Mouse (Mus musculus) midbrain, embryonic 15.5 days (tissue): Measurements from ENCODE around the gene Tmc6. TPM values are rescaled to one million over a fixed set of nuclear protein-coding genes. Genes with fewer than 3 reads are reported as not detected.
"Not testable (repeated sequence)": the region's sequence is repeated elsewhere in the genome, so short reads cannot be mapped to it uniquely, and the experiment has no call there.

Experiments
- ATAC-seq: fragments of 200-750 bp; cut with Nextera tagmentation; replicated peaks from 2 replicates; pipeline ENCODE4 v1.8.0; 2017; ENCODE audit warnings: moderate TSS enrichment
- H3K27ac ChIP-seq: fragments of 300-500 bp; sonication (generic); 2 replicates; pipeline ENCODE4 v1.5.1; 2015; ENCODE audit warnings: mild to moderate bottlenecking, inconsistent platforms
- H3K27me3 ChIP-seq: fragments of 300-500 bp; sonication (generic); replicated peaks from 2 replicates; pipeline ENCODE4 v1.6.1; 2015; ENCODE audit warnings: inconsistent platforms
- H3K36me3 ChIP-seq: fragments of 300-500 bp; sonication (generic); replicated peaks from 2 replicates; pipeline ENCODE4 v1.6.1; 2015; ENCODE audit warnings: inconsistent platforms
- H3K4me1 ChIP-seq: fragments of 300-500 bp; sonication (generic); 2 replicates; pipeline ENCODE4 v1.6.1; 2015; ENCODE audit warnings: inconsistent platforms
- H3K4me2 ChIP-seq: fragments of 300-500 bp; sonication (generic); 2 replicates; pipeline ENCODE4 v1.6.1; 2015; ENCODE audit warnings: inconsistent platforms, mild to moderate bottlenecking, moderate library complexity
- H3K4me3 ChIP-seq: fragments of 300-500 bp; sonication (generic); 2 replicates; pipeline ENCODE4 v1.5.1; 2015; ENCODE audit warnings: mild to moderate bottlenecking, inconsistent platforms
- H3K9ac ChIP-seq: fragments of 300-500 bp; sonication (generic); 2 replicates; pipeline ENCODE4 v1.6.1; 2015; ENCODE audit warnings: mild to moderate bottlenecking, inconsistent platforms
- H3K9me3 ChIP-seq: fragments of 300-500 bp; sonication (generic); 2 replicates; pipeline ENCODE4 v1.6.1; 2016; ENCODE audit warnings: inconsistent platforms
- WGBS: fragments of 180-500 bp; shearing (Covaris S2); methylation state at CpG from one replicate; pipeline ENCODE4 v1.1.7; 2015; ENCODE audit warnings: mixed read lengths; 5-methylcytosine and 5-hydroxymethylcytosine counted together
- polyA plus RNA-seq: library from polyadenylated mRNA; unstranded; fragments of >200 nt; fragmentation: Nextera tagmentation; extraction: Ambion mirVana; gene quantifications from 2 replicates; pipeline ENCODE4 v1.2.1, GENCODE M21; 2015

The Tmc6 gene
- polyA plus RNA-seq, 1 experiment from 2014 or later, result 5.7 TPM

DNA sequence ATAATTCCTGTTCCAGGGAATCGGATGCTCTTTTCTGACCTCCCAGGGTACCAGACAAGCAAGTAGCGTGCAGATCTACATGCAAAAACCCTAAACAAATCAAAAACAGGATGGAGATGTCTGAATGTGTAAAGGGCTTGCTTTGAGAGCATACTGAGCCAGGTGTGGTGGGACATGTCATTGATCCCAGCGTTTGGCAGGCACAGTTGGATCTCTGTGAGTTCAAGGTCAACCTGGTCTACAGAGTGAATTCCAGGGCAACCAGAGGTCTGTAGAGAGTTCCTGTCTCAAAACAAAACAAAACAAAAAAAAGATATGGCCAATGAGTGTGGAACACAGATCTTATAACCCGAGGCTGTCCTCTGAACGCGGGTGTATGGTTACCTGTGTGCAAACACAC is 41.4 kb upstream of the Tmc6 start:
- Histone ChIP-seq H3K4me2 (no peak overlapping the region), H3K9ac (no peak overlapping the region), H3K4me3 (no peak overlapping the region), H3K27me3 (no peaks in the 10 kb centered on the region), H3K9me3 (no peaks in the 10 kb centered on the region), H3K27ac (no peak overlapping the region), H3K4me1 (peaks cover 37% of the 10 kb centered on the region), H3K36me3 (no peaks in the 10 kb centered on the region)
- ATAC-seq, result no peak
- WGBS, result 91% methylated on average over 6 of the region's 6 CpGs

DNA sequence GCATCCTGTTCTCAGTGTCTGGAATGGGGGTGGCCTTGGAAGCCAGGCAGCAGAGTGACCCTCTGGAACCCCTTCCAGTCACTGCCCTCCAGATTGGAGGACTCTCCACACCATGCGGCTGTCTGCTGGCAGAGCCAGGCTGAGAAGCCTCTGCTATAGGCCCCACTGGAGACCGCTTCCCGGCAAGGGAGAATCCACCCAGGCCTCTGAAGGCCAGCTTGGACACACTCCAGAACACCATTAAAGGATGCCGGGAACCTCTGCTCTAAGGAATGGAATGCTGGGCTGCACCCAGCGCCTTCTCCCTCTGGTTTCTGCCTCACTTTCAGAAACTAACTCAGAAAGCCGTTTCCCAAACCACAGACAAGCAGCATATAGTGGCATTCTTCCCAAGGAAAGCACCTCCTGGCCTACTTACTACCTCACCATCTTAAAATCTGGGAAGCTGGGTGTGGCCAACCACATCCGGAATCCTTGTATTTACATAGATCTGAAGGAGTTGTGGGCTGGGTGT is 40.8 kb upstream of the Tmc6 start:
- Histone ChIP-seq H3K4me2 (no peak overlapping the region), H3K9me3 (no peaks in the 10 kb centered on the region), H3K9ac (no peak overlapping the region), H3K27me3 (no peaks in the 10 kb centered on the region), H3K27ac (no peak overlapping the region), H3K4me3 (no peak overlapping the region), H3K36me3 (no peaks in the 10 kb centered on the region), H3K4me1 (peaks cover 32% of the 10 kb centered on the region)
- no peak for ATAC-seq
- WGBS, result 89% methylated on average over 7 of the region's 7 CpGs

DNA sequence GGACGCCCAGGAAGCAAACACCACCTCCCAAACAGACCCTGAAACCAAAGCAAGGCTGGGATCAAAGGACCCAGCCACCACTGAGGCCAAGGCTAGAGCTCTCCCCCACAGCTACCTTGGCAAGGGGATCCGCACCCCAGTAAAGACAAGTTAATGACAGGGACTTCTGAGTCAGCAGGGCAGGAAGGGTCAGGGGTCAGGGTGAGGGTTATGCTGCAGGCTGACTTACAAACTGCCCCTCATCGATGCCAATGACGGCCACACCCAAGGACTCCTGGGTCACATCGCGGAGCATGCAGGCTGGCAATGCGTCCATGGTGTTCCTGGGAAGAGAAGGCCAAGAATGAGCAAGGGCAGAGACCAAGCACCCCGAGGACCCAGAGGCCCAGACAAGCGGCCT is 39.9 kb upstream of the Tmc6 start:
- Histone ChIP-seq H3K9ac (no peak overlapping the region), H3K27ac (no peak overlapping the region), H3K36me3 (no peaks in the 10 kb centered on the region), H3K4me1 (peaks cover 32% of the 10 kb centered on the region), H3K4me3 (no peak overlapping the region), H3K9me3 (no peaks in the 10 kb centered on the region), H3K27me3 (no peaks in the 10 kb centered on the region), H3K4me2 (no peak overlapping the region)
- WGBS, result 95% methylated on average over 9 of the region's 9 CpGs
- no peak for ATAC-seq

DNA sequence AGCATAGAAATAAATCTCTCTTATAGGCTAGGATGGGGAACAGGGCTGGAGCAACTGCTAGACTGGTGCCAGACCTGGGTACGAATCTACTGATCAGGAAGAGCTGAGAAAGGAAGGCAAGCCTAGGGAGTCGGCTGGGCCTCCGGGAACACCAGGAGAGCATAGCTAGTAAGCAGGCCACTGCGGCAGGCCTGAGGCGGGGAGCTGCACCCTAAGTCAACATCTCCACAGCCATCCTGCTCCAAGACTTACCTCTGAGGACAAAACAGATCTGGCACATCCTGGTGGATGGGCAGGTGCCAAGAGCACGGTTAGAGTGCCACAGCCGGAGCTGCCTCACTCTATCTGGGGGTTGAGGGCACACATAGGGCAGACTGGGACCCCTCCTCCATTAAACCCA is 38.2 kb upstream of the Tmc6 start:
- ATAC-seq, result no peak
- Histone ChIP-seq H3K4me2 (no peak overlapping the region), H3K4me3 (no peak overlapping the region), H3K4me1 (peaks cover 17% of the 10 kb centered on the region), H3K36me3 (no peaks in the 10 kb centered on the region), H3K27me3 (no peaks in the 10 kb centered on the region), H3K27ac (no peak overlapping the region), H3K9ac (no peak overlapping the region), H3K9me3 (no peaks in the 10 kb centered on the region)
- 93% methylated on average over 7 of the region's 7 CpGs for WGBS

DNA sequence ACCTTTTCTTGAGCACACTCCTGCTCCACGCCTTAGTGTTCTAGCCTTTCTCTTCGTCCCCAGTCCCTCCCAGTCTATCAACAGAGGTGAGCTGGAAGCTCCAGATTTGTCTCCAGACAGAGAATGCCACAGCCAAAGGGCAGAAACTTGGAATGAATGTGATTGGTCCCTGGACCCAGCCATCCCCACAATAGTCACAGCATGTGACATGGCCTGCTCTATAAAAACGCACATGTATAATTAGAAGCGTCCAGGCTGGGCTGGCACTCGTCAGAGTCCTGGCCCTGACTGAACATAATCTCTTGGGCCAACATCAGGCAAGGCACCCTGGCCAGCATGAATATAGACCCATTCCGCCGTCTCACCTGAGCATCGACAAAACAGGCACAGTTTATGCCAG is 37.1 kb upstream of the Tmc6 start:
- WGBS, result 54% methylated on average over 8 of the region's 8 CpGs
- H3K4me2 ChIP-seq, result no peak overlapping the region
- ATAC-seq, result no peak
- H3K36me3 ChIP-seq, result no peaks in the 10 kb centered on the region
- H3K27ac ChIP-seq, result no peak overlapping the region
- peak overlapping the region; percentile 7; the same call in 1 of the 2 replicates for H3K9ac ChIP-seq
- no peak overlapping the region for H3K4me3 ChIP-seq
- H3K4me1 ChIP-seq, result peaks cover 7% of the 10 kb centered on the region
- H3K9me3 ChIP-seq, result no peaks in the 10 kb centered on the region
- H3K27me3 ChIP-seq, result no peaks in the 10 kb centered on the region

DNA sequence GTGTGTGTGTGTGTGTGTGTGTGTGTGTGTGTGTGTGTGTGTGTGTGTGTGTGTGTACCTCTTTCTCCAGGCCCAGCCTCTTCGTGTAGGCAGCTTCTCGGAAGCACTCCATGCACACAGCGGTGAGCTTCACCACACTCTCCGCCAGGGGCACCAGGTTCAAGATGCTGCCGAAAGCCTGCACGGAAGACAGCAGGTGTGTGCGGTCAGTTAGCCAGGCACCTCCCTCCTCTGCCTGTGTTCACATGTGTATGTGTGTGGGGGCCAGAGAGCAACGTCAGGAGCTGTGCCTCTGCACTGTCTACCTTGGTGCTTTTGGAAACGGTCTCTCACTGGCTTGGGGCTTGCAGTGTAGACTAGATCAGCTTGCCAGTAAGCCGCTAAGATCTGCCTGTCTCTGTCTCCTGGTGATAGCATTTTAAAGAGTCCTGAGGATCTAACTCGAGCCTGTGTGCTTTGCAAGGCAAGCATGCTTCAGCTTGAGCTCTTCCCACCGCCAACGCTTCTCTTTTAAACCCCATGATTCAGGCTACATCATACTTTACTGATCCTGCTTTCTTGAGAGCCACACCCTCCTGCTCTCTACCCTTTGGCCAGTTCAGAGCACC is 34.5 kb upstream of the Tmc6 start:
- H3K27ac ChIP-seq, result no peak overlapping the region
- no peak overlapping the region for H3K4me2 ChIP-seq
- no peak overlapping the region for H3K4me3 ChIP-seq
- no peaks in the 10 kb centered on the region for H3K9me3 ChIP-seq
- H3K36me3 ChIP-seq, result no peaks in the 10 kb centered on the region
- peaks cover 5% of the 10 kb centered on the region; the same call in 1 of the 2 replicates for H3K4me1 ChIP-seq
- ATAC-seq, result no peak
- no peak overlapping the region for H3K9ac ChIP-seq
- 89% methylated on average over 12 of the region's 13 CpGs for WGBS
- H3K27me3 ChIP-seq, result no peaks in the 10 kb centered on the region

DNA sequence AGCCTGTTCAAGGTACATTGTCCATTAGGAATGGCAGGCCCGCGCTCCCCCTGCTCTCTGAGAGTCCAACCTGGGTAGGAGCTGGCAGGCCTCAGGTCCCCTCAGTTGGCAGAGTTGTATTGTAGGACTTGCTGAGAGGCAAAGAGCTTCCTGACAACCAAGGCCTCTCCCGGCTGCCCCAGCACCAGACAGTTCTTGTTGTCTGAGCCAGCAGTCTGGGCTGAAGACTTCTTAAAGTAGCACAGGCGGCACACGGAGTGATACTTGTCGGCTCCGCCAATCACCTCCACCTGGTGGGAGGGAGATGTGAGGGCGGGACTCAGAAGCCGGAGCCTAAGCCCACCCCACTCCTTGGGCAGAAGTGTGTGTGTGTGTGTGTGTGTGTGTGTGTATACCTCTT is 33.9 kb upstream of the Tmc6 start:
- H3K27ac ChIP-seq, H3K9ac ChIP-seq, H3K4me3 ChIP-seq, H3K27me3 ChIP-seq, H3K4me2 ChIP-seq, ATAC-seq, H3K9me3 ChIP-seq, H3K4me1 ChIP-seq, H3K36me3 ChIP-seq: not testable (repeated sequence)
- 83% methylated on average over 9 of the region's 9 CpGs for WGBS

DNA sequence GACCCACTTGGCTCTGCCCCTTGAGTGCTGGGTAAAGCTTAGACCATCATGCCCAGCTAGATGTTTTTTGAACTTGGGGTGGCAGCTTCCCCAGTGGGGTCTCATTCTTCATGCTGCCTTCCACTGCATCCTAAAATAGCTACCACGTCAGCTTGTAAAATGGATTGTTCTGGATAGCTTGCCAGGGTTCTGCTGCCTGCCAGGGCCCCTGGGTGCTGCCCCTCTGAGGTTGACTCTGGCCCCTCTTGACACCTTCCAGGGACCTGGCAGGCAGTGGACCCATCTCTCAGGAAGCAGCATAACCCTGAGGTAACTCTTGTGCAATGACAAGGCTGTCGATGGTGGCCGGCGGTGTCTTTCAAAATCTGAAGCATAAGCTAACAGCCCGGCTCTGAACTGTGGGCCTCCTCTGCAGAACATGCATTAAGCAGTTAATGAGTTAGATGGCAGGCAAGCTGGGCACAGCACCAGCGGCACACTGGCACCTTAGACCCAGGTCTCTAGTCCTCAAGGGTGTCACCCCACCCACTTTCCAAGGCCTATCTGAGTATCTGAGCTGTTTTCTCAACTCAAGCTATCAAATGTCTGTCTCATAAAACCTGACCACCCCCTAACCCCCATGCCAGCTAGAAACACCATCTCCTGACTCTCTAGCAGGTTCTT is 32.8 kb upstream of the Tmc6 start:
- ATAC-seq, result no peak
- 95% methylated on average over 6 of the region's 6 CpGs for WGBS
- H3K9me3 ChIP-seq, result no peaks in the 10 kb centered on the region
- H3K4me3 ChIP-seq, result no peak overlapping the region
- H3K9ac ChIP-seq, result no peak overlapping the region
- no peak overlapping the region for H3K27ac ChIP-seq
- H3K36me3 ChIP-seq, result no peaks in the 10 kb centered on the region
- no peak overlapping the region for H3K4me2 ChIP-seq
- peaks cover 16% of the 10 kb centered on the region for H3K4me1 ChIP-seq
- peaks cover 11% of the 10 kb centered on the region for H3K27me3 ChIP-seq

DNA sequence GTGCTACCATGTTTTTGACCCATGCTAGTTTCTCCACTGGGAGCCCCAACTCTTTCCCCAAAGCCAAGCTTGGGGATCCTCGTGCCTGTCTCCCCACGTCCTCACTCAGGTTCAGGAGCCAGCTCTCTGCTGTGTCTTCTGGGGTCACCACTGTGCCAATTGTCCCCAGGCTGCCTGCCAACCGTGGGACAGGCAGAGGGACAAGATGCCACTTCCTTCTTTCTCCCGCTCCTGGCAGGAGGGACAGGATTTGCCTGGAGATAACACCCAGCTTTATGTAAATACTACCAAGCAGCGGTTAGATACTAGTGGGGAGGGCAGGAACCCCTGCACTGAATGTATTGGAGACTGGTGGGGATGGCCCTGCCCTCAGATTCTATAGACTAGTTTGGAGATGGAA is 31.9 kb upstream of the Tmc6 start:
- Histone ChIP-seq H3K4me3 (no peak overlapping the region), H3K4me1 (peaks cover 20% of the 10 kb centered on the region), H3K4me2 (no peak overlapping the region), H3K9ac (no peak overlapping the region), H3K27me3 (peaks cover 21% of the 10 kb centered on the region), H3K36me3 (no peaks in the 10 kb centered on the region), H3K9me3 (no peaks in the 10 kb centered on the region), H3K27ac (no peak overlapping the region)
- WGBS, result 90% methylated on average over 5 of the region's 5 CpGs
- no peak for ATAC-seq

DNA sequence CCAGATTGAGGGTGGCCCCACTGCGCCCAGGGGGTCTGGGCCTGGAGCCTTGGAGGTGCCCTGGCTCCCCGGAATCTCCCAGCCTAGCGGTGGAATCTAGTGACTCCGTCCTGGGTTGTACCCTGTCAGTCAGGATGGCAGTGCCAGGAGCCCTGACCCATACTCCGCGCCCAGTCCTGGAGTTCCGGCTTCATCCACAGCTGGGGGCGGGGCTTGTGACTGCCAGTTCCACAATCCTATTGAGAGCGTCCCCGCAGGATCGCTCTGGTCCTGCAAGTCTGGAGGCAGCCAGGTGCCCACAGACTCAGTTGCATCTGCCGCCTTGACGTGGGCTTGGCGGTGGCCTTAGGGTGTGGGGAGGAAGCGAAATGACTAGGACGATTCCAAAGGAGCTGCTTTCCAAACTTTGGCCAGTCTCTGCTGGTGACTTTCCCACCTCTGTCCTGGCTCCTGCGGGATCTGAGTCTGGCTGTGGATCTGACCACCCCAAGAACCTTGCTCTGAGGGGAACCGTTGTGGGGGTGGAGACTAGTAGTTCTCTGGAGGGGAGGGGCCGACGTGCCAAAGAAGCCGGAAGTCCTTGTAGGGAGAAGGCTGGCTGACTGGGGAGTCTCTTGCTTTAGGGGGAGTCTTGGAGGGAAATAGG is 28.5 kb upstream of the Tmc6 start:
- Histone ChIP-seq H3K9me3 (no peaks in the 10 kb centered on the region), H3K27me3 (peaks cover 21% of the 10 kb centered on the region), H3K4me2 (peak overlapping the region; percentile 96), H3K27ac (no peak overlapping the region), H3K9ac (peak overlapping the region; percentile 50; the same call in 1 of the 2 replicates), H3K4me3 (peak overlapping the region; percentile 54), H3K4me1 (peaks cover 20% of the 10 kb centered on the region), H3K36me3 (no peaks in the 10 kb centered on the region)
- ATAC-seq, result peak; percentile 78; the same call in 1 of the 2 replicates
- 2% methylated on average over 21 of the region's 21 CpGs for WGBS

DNA sequence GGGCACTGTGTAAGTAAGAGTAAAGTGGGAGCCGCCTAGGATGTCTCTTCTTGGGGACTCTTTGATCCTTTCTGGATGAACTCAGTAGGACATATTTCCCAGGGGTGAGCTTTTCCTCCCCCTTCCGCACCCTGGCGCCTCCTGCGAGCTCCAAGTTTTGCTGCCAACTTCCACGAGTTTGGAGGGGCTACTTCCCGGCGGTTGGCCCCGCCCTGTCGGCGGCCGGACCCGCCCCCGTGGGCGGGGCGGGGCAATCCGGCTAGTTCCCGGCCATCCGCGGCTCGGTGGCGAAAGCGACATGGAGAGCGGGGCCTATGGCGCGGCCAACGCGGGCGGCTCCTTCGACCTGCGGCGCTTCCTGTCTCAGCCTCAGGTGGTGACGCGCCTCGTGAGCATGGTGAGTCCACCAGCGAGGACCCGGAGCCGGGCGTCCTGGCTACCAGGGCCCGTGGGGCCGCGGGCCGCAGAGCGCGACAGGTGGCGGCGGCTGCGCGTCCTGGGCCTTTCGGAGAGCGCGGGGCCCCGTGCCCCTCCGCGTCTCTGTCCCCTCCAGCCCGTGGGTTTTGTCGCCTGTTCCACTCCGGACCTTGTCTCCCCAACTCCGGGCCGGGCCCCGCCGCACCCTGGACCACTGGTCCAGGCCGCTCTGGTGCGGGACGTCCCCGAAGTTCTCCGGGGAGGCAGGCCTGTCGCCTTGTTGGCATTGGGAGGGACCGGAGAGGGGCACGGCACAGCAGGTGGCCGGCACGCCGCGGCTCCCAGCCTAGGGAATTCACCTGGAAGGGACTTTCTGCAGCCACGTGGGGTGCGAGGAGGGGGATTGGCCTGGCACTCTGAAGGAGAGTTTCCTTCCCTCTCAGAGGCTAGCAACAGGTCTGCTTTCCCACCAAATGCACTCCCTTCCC is 27.7 kb upstream of the Tmc6 start, which contains the start of the genes Gm20708 and Syngr2:
TSS of gene Gm20708 (plus strand) at position 262 of the 905 bp plus-strand sequence.
TSS of gene Syngr2 (plus strand) at position 262 of the 905 bp plus-strand sequence.
- Histone ChIP-seq H3K4me3 (peak within 1 kb of the TSS; percentile 54), H3K27ac (no peak within 1 kb of the TSS), H3K36me3 (no peaks in the 10 kb centered on the region), H3K4me1 (peaks cover 20% of the 10 kb centered on the region), H3K4me2 (peak within 1 kb of the TSS; percentile 96), H3K27me3 (peaks cover 21% of the 10 kb centered on the region), H3K9ac (peak within 1 kb of the TSS; percentile 50), H3K9me3 (no peaks in the 10 kb centered on the region)
- under 1% methylated on average over 60 of the region's 75 CpGs for WGBS
- ATAC-seq, result peak; percentile 46; the same call in 1 of the 2 replicates

DNA sequence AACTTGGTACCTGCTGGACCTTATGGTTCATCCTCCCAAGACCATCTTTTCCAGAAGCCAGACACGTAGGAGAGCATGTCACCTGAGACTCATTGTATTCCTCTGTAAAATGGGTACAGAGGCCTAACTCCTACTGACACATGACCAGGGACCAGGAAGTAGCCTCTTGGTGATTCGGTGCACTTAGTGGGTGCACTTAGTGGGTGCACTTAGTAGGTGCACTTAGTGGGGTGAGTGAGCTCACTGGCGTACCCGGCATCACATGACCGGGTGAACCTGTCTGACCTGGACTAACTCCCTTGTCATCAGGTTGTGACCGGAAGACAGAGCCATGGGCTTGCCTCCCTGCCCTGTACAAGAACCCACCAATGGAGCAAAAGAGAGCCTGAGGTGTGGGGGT is 24.8 kb upstream of the Tmc6 start:
- ATAC-seq, result no peak

More for the DNA sequence above, 24.8 kb upstream of the Tmc6 start:
- no peaks in the 10 kb centered on the region for H3K9me3 ChIP-seq
- 94% methylated on average over 6 of the region's 6 CpGs for WGBS
- no peak overlapping the region for H3K27ac ChIP-seq
- H3K4me2 ChIP-seq, result no peak overlapping the region
- no peak overlapping the region for H3K9ac ChIP-seq
- no peak overlapping the region for H3K4me3 ChIP-seq
- H3K4me1 ChIP-seq, result peaks cover 20% of the 10 kb centered on the region
- peaks cover 21% of the 10 kb centered on the region for H3K27me3 ChIP-seq
- H3K36me3 ChIP-seq, result no peaks in the 10 kb centered on the region
